8 mouse cellular contexts compared by ENCODE assay signal in the genomic region with DNA sequence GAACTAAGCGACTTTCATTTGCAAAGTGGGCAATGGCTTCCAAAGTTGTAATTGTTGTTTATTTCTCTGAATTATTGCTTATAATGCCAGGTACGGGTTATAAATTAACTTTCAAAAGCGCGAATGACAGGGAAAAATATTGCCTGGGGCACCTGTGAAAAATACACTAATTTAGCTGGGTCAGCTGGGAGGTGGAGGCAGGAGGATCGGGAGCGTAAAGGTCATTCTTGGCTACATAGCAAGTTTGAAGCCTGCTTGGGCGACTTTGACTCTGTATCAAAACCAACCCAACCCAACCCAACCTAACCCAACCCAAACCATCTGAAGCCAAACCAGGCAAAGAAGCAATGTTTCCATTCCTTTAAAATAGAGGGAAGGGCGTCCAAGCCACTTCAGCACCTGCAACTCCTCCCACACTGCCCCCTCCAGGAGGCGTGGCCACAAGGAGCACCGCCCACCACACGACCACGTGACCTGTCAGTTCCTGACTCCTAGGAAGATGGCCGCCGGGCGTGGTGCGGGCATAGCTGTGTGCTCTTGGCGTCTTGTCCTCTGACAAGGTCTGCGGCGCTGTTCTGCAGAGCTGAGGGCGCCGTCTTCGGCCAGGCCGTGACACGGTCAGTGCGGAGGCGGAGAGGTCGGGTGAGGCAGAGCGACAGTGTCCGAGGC. TPM values are rescaled to one million over a fixed set of nuclear protein-coding genes. Genes with fewer than 3 reads are reported as not detected.
DNase-seq lines count a peak whose midpoint lies in the region; ATAC-seq and TF ChIP-seq lines count a peak whose summit lies in the region.

TSS of gene Kidins220 (plus strand) at position 480 of the 669 bp plus-strand sequence.

- H3K4me3 ChIP-seq in G1E (ENCODE audit: low read depth, low read length) = peak within 1 kb of the TSS; percentile 85
- peak within 1 kb of the TSS; percentile 91 for H3K4me3 ChIP-seq in forebrain, postnatal 0 days (ENCODE audit: low read depth, low read length)
- H3K4me3 ChIP-seq in lung, embryonic 15.5 days = peak within 1 kb of the TSS; percentile 82

- WGBS in forebrain, postnatal 0 days = 16% methylated on average over 29 of the region's 29 CpGs
- 14% methylated on average over 29 of the region's 29 CpGs for WGBS in lung, embryonic 15.5 days

- ATAC-seq in G1E (ENCODE audit: extremely low read depth, insufficient number of reproducible peaks, low FRiP score, poor library complexity, severe bottlenecking) = peak; percentile 95
- ATAC-seq in forebrain, postnatal 0 days = peak; percentile 95
- peak; percentile 93 for ATAC-seq in lung, embryonic 15.5 days (ENCODE audit: borderline replicate concordance, extremely low read depth, low FRiP score, low TSS enrichment)

- peak within 1 kb of the TSS; percentile 86 for H3K9ac ChIP-seq in forebrain, postnatal 0 days
- peak within 1 kb of the TSS; percentile 54 for H3K9ac ChIP-seq in lung, embryonic 15.5 days

- TF ChIP-seq CTCF in G1E (IDR thresholded peaks at IDR 0.05; ENCODE audit: low read depth, low read length) = no peak
- TF ChIP-seq CTCF in forebrain, postnatal 0 days (IDR thresholded peaks at IDR 0.05; ENCODE audit: low read depth) = peak; percentile 45

- peaks cover 39% of the 10 kb centered on the region for H3K4me1 ChIP-seq in G1E (ENCODE audit: insufficient read depth, low read depth, low read length)
- H3K4me1 ChIP-seq in forebrain, postnatal 0 days (ENCODE audit: insufficient read depth) = no peaks in the 10 kb centered on the region; the same call in 1 of the 2 replicates
- peaks cover 8% of the 10 kb centered on the region; the same call in 1 of the 2 replicates for H3K4me1 ChIP-seq in lung, embryonic 15.5 days

- peak; percentile 91 for DNase-seq in G1E (ENCODE audit: low spot score)
- peak; percentile 95 to 96 for DNase-seq in cerebellum, adult 18-20 months
- peak; percentile 94 for DNase-seq in forebrain, postnatal 0 days
- peak; percentile 99 for DNase-seq in heart, postnatal 4 days
- DNase-seq in layer of hippocampus, adult 8-10 months (ENCODE audit: low spot score in 2 of 2) = peak; percentile 91 to 93
- DNase-seq in ovary, adult 18-20 months (ENCODE audit: low spot score) = peak; percentile 83
- DNase-seq in thymus, postnatal 0 days (ENCODE audit: low spot score) = peak; percentile 94

- no peaks in the 10 kb centered on the region for H3K9me3 ChIP-seq in G1E (replicated peaks)
- no peaks in the 10 kb centered on the region for H3K9me3 ChIP-seq in forebrain, postnatal 0 days (ENCODE audit: low read length)
- H3K9me3 ChIP-seq in lung, embryonic 15.5 days = no peaks in the 10 kb centered on the region

- H3K27ac ChIP-seq in forebrain, postnatal 0 days (ENCODE audit: low read depth, low read length) = peak within 1 kb of the TSS; percentile 96
- H3K27ac ChIP-seq in lung, embryonic 15.5 days = peak within 1 kb of the TSS; percentile 77

- peaks cover 18% of the 10 kb centered on the region for H3K27me3 ChIP-seq in G1E (ENCODE audit: insufficient read depth, low read length)
- no peaks in the 10 kb centered on the region for H3K27me3 ChIP-seq in forebrain, postnatal 0 days (ENCODE audit: insufficient read depth, low read length)
- no peaks in the 10 kb centered on the region for H3K27me3 ChIP-seq in lung, embryonic 15.5 days

- peaks cover 19% of the 10 kb centered on the region for H3K36me3 ChIP-seq in G1E (replicated peaks)
- no peaks in the 10 kb centered on the region for H3K36me3 ChIP-seq in forebrain, postnatal 0 days (ENCODE audit: insufficient read depth)
- no peaks in the 10 kb centered on the region for H3K36me3 ChIP-seq in lung, embryonic 15.5 days

- peak within 1 kb of the TSS; percentile 42 for H3K4me2 ChIP-seq in forebrain, postnatal 0 days (ENCODE audit: low read depth)
- H3K4me2 ChIP-seq in lung, embryonic 15.5 days = peak within 1 kb of the TSS; percentile 59

RNA-seq across cellular contexts. Expression of gene Kidins220, which starts in this region (rescaled TPM):
- total RNA-seq in G1E (2014; fragmentation: Nextera tagmentation) (75.4 and 79.5 TPM in 2 replicates), G1E (2017) (69.4 and 88.5 TPM in 2 replicates)
- 38.6 and 42.4 TPM in 2 replicates for polyA plus RNA-seq in G1E (2012)
- total RNA-seq in forebrain, postnatal 0 days (2014; rRNA removed) = 307 and 394 TPM in 2 replicates
- 82.2 and 103 TPM in 2 replicates for polyA plus RNA-seq in forebrain, postnatal 0 days (2015; fragmentation: Nextera tagmentation; extraction: Ambion mirVana)
- total RNA-seq in heart, postnatal 4 days (2021) = 100 to 1,000 TPM; 109 to 123 TPM
- 100 to 1,000 TPM; 331 to 351 (median 339) TPM for total RNA-seq in layer of hippocampus, adult 8-10 months (2022)
- polyA plus RNA-seq in lung, embryonic 15.5 days (2015; fragmentation: Nextera tagmentation; extraction: Ambion mirVana) = 17.7 and 20.6 TPM in 2 replicates
- polyA plus RNA-seq in thymus, postnatal 0 days (2015; fragmentation: Nextera tagmentation; extraction: Ambion mirVana) = 14.2 and 15.8 TPM in 2 replicates

Comparison
In these comparisons a context has a peak if more than half of its experiments do, and no peak if none do; other contexts are left out.
1. Peak in every context shown above with its lines: DNase-seq, ATAC-seq, H3K4me3 ChIP-seq and H3K27ac ChIP-seq.